Mouse (Mus musculus): ENCODE measurements around the gene Prtg. TPM values are rescaled to one million over a fixed set of nuclear protein-coding genes. Genes with fewer than 3 reads are reported as not detected.

Gene Prtg
- polyA plus RNA-seq, 1 experiment, result not detected

DNA sequence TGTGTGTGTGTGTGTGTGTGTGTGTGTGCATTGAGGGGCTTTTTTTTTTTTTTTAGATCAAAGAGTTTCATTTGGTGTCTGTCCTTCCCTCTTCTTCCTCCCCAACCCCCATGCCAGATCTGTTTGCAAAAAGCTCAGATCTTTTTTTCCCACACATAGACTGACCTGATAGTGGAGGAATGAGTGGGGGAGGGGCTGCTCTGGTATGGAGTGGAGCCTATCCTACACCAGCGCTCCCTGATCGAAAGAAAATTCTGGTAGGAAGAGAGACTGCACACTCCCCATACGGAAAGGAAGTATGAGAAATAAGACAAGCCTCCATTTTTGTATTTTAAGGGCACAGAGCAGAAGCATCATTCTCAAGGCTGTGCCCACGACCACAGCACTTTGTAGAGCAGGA, 25.2 kb upstream of the Prtg start:
- TF ChIP-seq POLR2A (IDR thresholded peaks at IDR 0.05; ENCODE audit: insufficient read depth, low read depth, low read length), result no peak
- no peak for TF ChIP-seq CTCF (IDR thresholded peaks at IDR 0.05; ENCODE audit: insufficient read depth, low read depth, low read length)
- Histone ChIP-seq H3K4me1 (ENCODE audit: control insufficient read depth, insufficient read depth, low read length) (0 out of 2 replicates have a peak, but pooled peaks cover 6% of the 10 kb centered on the region), H3K4me3 (ENCODE audit: insufficient read depth, low read depth, low read length) (no peak overlapping the region), H3K27ac (ENCODE audit: insufficient read depth, low read depth, low read length) (no peak overlapping the region)
- 72% methylated on average over 4 of the region's 4 CpGs for WGBS

GRCm38 (mm10) chr9:72782121-72782520, 24.6 kb upstream of the Prtg start:
- H3K4me1 ChIP-seq (ENCODE audit: control insufficient read depth, insufficient read depth, low read length), result 0 out of 2 replicates have a peak, but pooled peaks cover 6% of the 10 kb centered on the region
- 59% methylated on average over 8 of the region's 8 CpGs for WGBS
- no peak overlapping the region for H3K27ac ChIP-seq (ENCODE audit: insufficient read depth, low read depth, low read length)
- H3K4me3 ChIP-seq (ENCODE audit: insufficient read depth, low read depth, low read length), result no peak overlapping the region
- TF ChIP-seq CTCF (IDR thresholded peaks at IDR 0.05; ENCODE audit: insufficient read depth, low read depth, low read length) (no peak), POLR2A (IDR thresholded peaks at IDR 0.05; ENCODE audit: insufficient read depth, low read depth, low read length) (no peak)

DNA sequence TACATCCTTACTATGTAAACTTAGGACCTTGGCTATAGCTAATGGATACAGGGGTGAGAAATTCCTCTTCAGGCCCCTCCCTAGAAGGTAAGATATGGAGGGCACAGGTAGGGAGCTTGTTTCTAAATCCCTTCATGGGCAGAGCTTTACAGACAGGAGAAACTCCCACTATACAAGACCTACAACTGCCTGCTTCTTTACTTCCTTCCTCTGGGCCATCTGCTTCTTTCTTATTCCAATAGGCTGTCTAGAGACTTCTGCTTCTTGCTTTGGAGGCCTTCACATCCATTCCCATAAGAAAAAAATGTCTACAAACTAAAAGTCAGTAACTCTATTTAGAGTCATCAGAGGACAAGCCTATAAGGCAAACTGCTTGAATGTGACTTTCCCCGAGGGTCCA, 18.9 kb upstream of the Prtg start:
- H3K4me1 ChIP-seq (ENCODE audit: control insufficient read depth, insufficient read depth, low read length), result no peaks in the 10 kb centered on the region
- no peak overlapping the region for H3K27ac ChIP-seq (ENCODE audit: insufficient read depth, low read depth, low read length)
- TF ChIP-seq CTCF (IDR thresholded peaks at IDR 0.05; ENCODE audit: insufficient read depth, low read depth, low read length) (no peak), POLR2A (IDR thresholded peaks at IDR 0.05; ENCODE audit: insufficient read depth, low read depth, low read length) (no peak)
- WGBS, result 95% methylated on average over 1 of the region's 1 CpGs
- H3K4me3 ChIP-seq (ENCODE audit: insufficient read depth, low read depth, low read length), result no peak overlapping the region

DNA sequence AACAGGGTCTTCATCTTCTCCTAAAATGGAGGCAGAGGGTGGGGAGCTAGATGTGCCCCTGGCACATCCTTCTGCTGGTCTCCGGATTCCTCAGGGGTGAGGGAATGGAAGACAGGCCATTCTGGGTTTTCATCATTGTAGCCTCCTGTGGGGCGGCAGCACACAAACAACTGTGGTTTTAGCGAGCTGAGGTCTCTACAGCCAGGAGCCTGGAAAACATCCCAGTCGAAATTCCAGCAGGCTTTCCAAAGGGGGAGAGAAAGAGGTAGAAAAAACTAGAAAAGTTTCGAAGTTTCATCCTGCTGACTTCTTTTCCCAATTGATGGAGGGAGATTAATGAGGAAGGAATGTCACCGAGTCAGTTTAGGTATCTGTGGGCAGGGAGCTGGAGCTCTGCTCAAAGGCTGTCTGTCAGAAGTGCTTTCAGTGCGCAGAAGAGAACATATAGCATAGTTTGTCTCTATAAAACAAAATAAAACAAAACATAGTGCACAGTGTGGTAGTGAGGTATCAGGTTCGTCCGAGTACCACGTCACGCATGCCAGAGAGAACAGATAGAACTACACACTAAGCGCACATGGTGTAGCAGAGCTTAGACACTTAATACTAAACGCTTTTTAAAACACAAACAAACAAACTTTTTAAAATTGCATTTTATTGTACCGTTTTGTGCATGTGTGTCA, 16.0 kb upstream of the Prtg start:
- no peaks in the 10 kb centered on the region for H3K4me1 ChIP-seq (ENCODE audit: control insufficient read depth, insufficient read depth, low read length)
- H3K4me3 ChIP-seq (ENCODE audit: insufficient read depth, low read depth, low read length), result no peak overlapping the region
- TF ChIP-seq CTCF (IDR thresholded peaks at IDR 0.05; ENCODE audit: insufficient read depth, low read depth, low read length), result no peak
- no peak for TF ChIP-seq POLR2A (IDR thresholded peaks at IDR 0.05; ENCODE audit: insufficient read depth, low read depth, low read length)
- no peak overlapping the region for H3K27ac ChIP-seq (ENCODE audit: insufficient read depth, low read depth, low read length)
- WGBS, result 64% methylated on average over 14 of the region's 14 CpGs

- Histone ChIP-seq H3K27ac (ENCODE audit: insufficient read depth, low read depth, low read length) (no peak overlapping the region), H3K4me3 (ENCODE audit: insufficient read depth, low read depth, low read length) (no peak overlapping the region), H3K4me1 (ENCODE audit: control insufficient read depth, insufficient read depth, low read length) (no peaks in the 10 kb centered on the region)
- TF ChIP-seq CTCF (IDR thresholded peaks at IDR 0.05; ENCODE audit: insufficient read depth, low read depth, low read length) (no peak), POLR2A (IDR thresholded peaks at IDR 0.05; ENCODE audit: insufficient read depth, low read depth, low read length) (no peak)
- 68% methylated on average over 10 of the region's 10 CpGs for WGBS
These were observed 15.5 kb upstream of the Prtg start for GRCm38 (mm10) chr9:72791213-72791582.

DNA sequence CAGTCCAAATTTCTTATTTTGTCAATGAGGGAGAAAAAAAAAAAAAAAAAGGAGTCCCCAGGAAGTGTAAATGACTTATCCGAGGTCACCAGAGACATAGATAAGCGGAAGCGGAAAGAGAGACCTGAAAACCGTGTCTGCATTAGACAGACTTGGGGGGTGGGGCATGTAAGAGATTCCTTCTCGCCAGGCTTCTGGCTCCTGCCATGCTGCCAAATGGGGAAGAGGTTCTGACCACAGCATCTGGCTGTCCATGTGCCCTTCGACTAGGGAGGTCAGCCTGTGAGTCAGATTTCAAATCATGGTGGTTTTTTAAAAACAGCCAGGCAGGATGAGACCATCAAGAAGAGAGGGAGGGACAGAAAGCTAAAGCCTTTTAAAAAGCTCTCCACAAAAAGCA, 15.0 kb upstream of the Prtg start:
- no peak for TF ChIP-seq POLR2A (IDR thresholded peaks at IDR 0.05; ENCODE audit: insufficient read depth, low read depth, low read length)
- TF ChIP-seq CTCF (IDR thresholded peaks at IDR 0.05; ENCODE audit: insufficient read depth, low read depth, low read length), result no peak
- Histone ChIP-seq H3K4me1 (ENCODE audit: control insufficient read depth, insufficient read depth, low read length) (no peaks in the 10 kb centered on the region), H3K4me3 (ENCODE audit: insufficient read depth, low read depth, low read length) (no peak overlapping the region), H3K27ac (ENCODE audit: insufficient read depth, low read depth, low read length) (no peak overlapping the region)
- WGBS, result 39% methylated on average over 6 of the region's 6 CpGs

DNA sequence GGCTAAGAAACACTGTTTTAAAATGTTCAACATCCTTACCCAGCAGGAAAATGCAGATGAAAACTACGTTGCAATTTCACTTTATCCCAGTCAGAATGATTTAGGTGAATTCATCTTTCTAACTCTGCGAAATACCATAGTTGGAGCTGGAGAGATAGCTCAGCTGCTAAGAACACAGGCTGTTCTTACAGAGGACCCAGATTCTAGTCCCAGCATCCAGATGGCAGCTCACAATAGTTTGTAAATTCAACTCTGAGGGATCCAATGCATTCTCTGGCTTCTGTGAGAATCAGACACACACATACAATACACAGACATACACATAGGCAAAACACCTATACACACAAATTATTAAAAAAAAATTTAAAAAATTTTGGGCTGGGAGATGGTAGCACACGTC, 11.4 kb upstream of the Prtg start:
- Histone ChIP-seq H3K4me1 (ENCODE audit: control insufficient read depth, insufficient read depth, low read length) (no peaks in the 10 kb centered on the region), H3K4me3 (ENCODE audit: insufficient read depth, low read depth, low read length) (no peak overlapping the region), H3K27ac (ENCODE audit: insufficient read depth, low read depth, low read length) (no peak overlapping the region)
- TF ChIP-seq POLR2A (IDR thresholded peaks at IDR 0.05; ENCODE audit: insufficient read depth, low read depth, low read length), result no peak
- TF ChIP-seq CTCF (IDR thresholded peaks at IDR 0.05; ENCODE audit: insufficient read depth, low read depth, low read length), result no peak
- 89% methylated on average over 3 of the region's 3 CpGs for WGBS

DNA sequence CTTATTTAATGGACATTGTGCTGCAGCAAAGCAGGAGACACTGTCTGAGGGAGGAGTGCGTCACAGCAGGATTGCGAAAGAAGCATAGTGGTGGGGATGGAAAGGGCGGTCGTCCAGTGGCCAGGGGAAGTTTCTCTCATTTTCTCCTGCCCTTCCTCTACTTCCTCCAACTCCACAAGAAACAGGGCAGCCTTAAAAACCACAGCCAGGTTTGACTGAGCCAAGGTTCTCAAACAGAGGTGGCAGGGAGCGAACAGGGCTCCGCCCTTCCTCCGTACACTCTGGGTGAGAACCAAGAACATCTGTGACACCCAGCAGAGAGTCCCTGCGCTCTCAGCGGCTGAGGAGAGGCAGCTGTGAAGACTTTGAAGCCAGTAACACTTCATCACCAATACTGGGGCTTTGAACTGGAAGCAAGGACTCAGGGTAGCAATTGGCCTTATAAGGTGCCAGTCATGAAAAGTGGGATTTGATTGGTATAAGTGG, 9.5 kb upstream of the Prtg start:
- Histone ChIP-seq H3K4me1 (ENCODE audit: control insufficient read depth, insufficient read depth, low read length) (no peaks in the 10 kb centered on the region), H3K4me3 (ENCODE audit: insufficient read depth, low read depth, low read length) (no peak overlapping the region), H3K27ac (ENCODE audit: insufficient read depth, low read depth, low read length) (no peak overlapping the region)
- TF ChIP-seq POLR2A (IDR thresholded peaks at IDR 0.05; ENCODE audit: insufficient read depth, low read depth, low read length), result no peak
- TF ChIP-seq CTCF (IDR thresholded peaks at IDR 0.05; ENCODE audit: insufficient read depth, low read depth, low read length), result no peak
- WGBS, result 59% methylated on average over 9 of the region's 9 CpGs

DNA sequence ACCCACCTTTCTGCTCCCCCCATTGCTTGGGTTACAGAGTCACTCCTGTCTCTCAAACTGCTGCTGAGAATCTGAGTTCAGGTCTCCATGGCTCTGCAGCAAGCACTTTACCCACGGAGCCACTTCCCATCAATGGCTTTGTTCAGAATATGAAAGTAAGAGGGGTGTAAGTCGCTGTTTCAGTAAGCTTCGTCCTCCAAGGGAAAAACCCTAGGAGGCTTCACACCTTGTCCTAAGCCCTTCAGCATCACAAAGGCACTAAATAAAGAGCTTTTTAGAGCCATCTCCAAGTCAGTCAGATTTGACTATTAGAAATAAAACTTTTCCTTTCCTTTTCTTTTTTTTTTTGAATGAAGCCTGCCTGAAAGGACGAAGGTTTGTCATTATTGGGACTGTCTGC, 3.4 kb upstream of the Prtg start:
- 62% methylated on average over 4 of the region's 4 CpGs for WGBS
- no peak overlapping the region for H3K4me3 ChIP-seq (ENCODE audit: insufficient read depth, low read depth, low read length)
- peaks cover 6% of the 10 kb centered on the region for H3K4me1 ChIP-seq (ENCODE audit: control insufficient read depth, insufficient read depth, low read length)
- TF ChIP-seq POLR2A (IDR thresholded peaks at IDR 0.05; ENCODE audit: insufficient read depth, low read depth, low read length), result no peak
- TF ChIP-seq CTCF (IDR thresholded peaks at IDR 0.05; ENCODE audit: insufficient read depth, low read depth, low read length), result no peak
- H3K27ac ChIP-seq (ENCODE audit: insufficient read depth, low read depth, low read length), result no peak overlapping the region
